Mouse (Mus musculus) thymus, adult 2 months (tissue): ENCODE results near the gene Bckdha. TPM values are rescaled to one million over a fixed set of nuclear protein-coding genes. Genes with fewer than 3 reads are reported as not detected.

Source experiments
- DNase-seq: peaks from one replicate; pipeline ENCODE4 v3.0.0; 2021
- H3K27ac ChIP-seq: fragments of 200-500 bp; 2 replicates; pipeline ENCODE4 v1.5.1; 2012; ENCODE audit warnings: low read length, control low read depth; ENCODE audit not compliant: control insufficient read depth, insufficient read depth
- H3K27me3 ChIP-seq: fragments of 200-500 bp; 2 replicates; pipeline ENCODE4 v1.6.1; 2012; ENCODE audit warnings: mild to moderate bottlenecking, low read length, moderate library complexity, mixed read lengths; ENCODE audit not compliant: control insufficient read depth, insufficient read depth
- H3K36me3 ChIP-seq: fragments of 200-500 bp; 2 replicates; pipeline ENCODE4 v1.6.1; 2012; ENCODE audit warnings: mild to moderate bottlenecking, low read length, moderate library complexity; ENCODE audit not compliant: control insufficient read depth, insufficient read depth
- H3K4me1 ChIP-seq: fragments of 200-500 bp; replicated peaks from 2 replicates; pipeline ENCODE4 v1.6.1; 2012; ENCODE audit warnings: low read length; ENCODE audit not compliant: control insufficient read depth, insufficient read depth
- H3K4me3 ChIP-seq: fragments of 200-500 bp; 2 replicates; pipeline ENCODE4 v1.5.1; 2012; ENCODE audit warnings: mild to moderate bottlenecking, low read length, control low read depth, moderate library complexity; ENCODE audit not compliant: control insufficient read depth, insufficient read depth
- CTCF ChIP-seq: fragments of 200-500 bp; IDR thresholded peaks from 2 replicates; pipeline ENCODE4 v1.5.1; 2012; ENCODE audit warnings: mild to moderate bottlenecking, control low read depth, low read length, moderate library complexity, borderline replicate concordance; ENCODE audit not compliant: control insufficient read depth, poor library complexity, insufficient read depth; ENCODE audit errors: extremely low read depth
- POLR2A ChIP-seq: fragments of 200-500 bp; IDR thresholded peaks from 2 replicates; pipeline ENCODE4 v1.6.1; 2012; ENCODE audit warnings: mild to moderate bottlenecking, low read length, control low read depth, moderate library complexity; ENCODE audit not compliant: control insufficient read depth, poor library complexity, insufficient read depth; ENCODE audit errors: extremely low read depth
- WGBS: fragments of 180-500 bp; shearing (Covaris S2); methylation state at CpG from one replicate; pipeline ENCODE4 v1.1.7; 2018; 5-methylcytosine and 5-hydroxymethylcytosine counted together
- polyA plus RNA-seq: library from polyadenylated mRNA; depleted of rRNA; stranded (reverse); fragments of >200 nt; gene quantifications from 2 replicates; pipeline ENCODE4 v1.2.3, GENCODE M21; 2012

Gene Bckdha
- polyA plus RNA-seq, 1 experiment, result 181 TPM

DNA sequence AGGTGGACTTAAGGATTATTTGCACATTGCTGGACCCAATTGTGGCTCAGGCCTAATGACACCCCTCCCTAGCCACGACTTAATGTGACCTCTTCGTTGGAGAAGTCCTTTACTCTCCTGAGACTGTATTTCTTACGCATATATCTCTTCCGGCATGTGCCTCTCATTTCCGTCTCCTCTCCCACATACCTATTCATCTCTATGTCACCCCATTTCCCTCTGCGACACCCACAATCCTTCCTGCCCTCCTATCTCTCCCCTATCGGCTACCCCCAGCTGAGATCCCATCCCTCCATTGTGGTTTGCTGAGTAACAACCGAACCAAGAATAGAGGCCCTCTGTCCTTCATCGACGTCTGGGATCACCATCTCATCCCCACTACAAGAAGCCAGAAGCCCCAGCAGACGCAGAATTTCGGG lies 30.8 kb upstream of the Bckdha start:
- TF ChIP-seq CTCF, result no peak
- TF ChIP-seq POLR2A, result no peak
- Histone ChIP-seq H3K4me3 (peak overlapping the region; percentile 82), H3K36me3 (peaks cover 23% of the 10 kb centered on the region), H3K27ac (peak overlapping the region; percentile 64), H3K4me1 (peaks cover 32% of the 10 kb centered on the region), H3K27me3 (no peaks in the 10 kb centered on the region)
- DNase-seq, result no peak
- 4% methylated on average over 12 of the region's 12 CpGs for WGBS

DNA sequence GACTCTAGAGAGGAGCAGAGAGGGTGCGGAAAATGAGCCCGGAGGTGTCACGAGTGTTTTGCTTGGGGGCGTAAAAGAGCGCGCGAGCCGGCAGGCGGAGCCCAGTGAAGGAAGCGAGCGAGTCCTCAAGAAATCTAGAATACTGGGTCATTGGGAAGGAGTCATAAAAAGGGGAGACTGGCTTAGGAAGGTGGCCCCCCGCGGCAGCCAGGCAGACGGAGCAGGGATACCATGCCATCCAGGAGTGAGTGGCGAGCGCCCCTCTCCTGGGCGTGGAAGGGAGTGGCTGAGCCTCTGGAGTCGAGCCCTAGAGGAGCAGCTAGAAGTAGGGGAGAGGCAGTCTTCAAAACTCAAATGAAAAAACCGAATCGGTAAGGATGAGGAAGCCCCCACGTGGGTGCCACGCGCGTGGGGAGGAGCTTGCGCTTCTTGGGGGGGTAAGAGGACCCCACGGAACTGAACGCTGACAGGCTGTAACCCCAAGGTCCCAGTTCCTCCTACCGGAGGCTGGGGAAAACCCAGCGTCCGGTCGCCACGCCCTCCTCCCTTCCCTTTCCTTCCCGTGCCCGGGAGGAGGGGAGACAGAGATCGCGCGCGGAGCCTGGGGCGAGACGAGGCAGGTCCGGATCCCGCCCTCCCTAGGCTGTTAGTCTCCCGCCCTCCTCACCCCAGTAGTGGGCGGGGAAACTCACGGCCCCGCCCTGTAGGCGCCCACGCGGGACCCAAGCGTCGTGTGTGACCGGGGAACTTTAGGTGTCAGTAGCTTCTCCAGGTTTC lies 30.2 kb upstream of the Bckdha start:
- Histone ChIP-seq H3K4me3 (peak overlapping the region; percentile 82), H3K4me1 (peaks cover 38% of the 10 kb centered on the region), H3K27ac (peak overlapping the region; percentile 64), H3K36me3 (peaks cover 16% of the 10 kb centered on the region), H3K27me3 (no peaks in the 10 kb centered on the region)
- peak; percentile 25; the same call in 1 of the 2 replicates for TF ChIP-seq CTCF
- TF ChIP-seq POLR2A, result no peak
- DNase-seq, result peak; percentile 80
- under 1% methylated on average over 52 of the region's 52 CpGs for WGBS

DNA sequence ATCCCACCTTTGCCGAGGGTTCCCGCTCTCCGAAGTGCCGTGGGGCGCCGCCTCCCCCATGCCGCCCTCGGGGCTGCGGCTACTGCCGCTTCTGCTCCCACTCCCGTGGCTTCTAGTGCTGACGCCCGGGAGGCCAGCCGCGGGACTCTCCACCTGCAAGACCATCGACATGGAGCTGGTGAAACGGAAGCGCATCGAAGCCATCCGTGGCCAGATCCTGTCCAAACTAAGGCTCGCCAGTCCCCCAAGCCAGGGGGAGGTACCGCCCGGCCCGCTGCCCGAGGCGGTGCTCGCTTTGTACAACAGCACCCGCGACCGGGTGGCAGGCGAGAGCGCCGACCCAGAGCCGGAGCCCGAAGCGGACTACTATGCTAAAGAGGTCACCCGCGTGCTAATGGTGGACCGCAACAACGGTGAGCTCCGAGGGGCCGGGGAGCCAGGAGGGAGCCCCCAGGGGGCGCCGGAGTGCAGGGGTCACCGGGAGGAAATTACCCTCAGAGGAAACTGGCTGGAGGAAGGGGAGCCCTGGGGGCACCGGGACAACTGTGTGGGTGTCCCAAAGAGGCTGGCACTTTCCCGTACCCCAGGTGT lies 29.1 kb upstream of the Bckdha start:
- Histone ChIP-seq H3K27me3 (no peaks in the 10 kb centered on the region), H3K4me1 (peaks cover 49% of the 10 kb centered on the region), H3K36me3 (peaks cover 7% of the 10 kb centered on the region), H3K4me3 (peak overlapping the region; percentile 82), H3K27ac (peak overlapping the region; percentile 84)
- WGBS, result under 1% methylated on average over 47 of the region's 47 CpGs
- peak; percentile 86 for DNase-seq
- TF ChIP-seq POLR2A (no peak), CTCF (peak; percentile 78)

DNA sequence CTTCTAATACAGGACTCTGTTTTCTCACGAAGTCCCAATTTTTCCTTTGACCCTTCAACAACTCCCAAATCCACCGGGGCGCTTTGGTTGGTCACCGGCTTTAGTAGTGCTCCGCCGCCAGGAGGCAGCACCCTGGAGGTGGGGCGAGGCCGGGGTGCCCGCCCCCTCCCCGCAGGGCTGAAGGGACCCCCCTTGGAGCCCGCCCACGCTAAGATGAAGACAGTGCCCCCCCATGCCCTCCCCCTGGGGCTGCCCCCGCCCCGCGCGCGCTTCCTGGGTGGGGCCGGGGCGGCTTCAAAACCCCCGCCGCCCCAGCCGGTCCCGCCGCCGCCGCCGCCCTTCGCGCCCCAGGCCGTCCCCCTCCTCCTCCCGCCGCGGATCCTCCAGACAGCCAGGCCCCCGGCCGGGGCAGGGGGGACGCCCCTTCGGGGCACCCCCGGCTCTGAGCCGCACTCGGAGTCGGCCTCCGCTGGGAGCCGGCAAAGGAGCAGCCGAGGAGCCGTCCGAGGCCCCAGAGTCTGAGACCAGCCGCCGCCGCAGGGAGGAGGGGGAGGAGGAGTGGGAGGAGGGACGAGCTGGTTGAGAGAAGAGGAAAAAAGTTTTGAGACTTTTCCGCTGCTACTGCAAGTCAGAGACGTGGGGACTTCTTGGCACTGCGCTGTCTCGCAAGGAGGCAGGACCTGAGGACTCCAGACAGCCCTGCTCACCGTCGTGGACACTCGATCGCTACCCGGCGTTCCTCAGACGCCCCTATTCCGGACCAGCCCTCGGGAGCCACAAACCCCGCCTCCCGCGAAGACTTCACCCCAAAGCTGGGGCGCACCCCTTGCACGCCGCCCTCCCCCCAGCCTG lies 28.1 kb upstream of the Bckdha start, which contains the start of gene Tgfb1:
Gene Tgfb1 (plus strand): TSS at position 323 of the 852 bp plus-strand sequence.
- peak; percentile 90 for DNase-seq
- peak within 1 kb of the TSS; percentile 82 for H3K4me3 ChIP-seq
- peaks cover under 1% of the 10 kb centered on the region; the same call in 1 of the 2 replicates for H3K36me3 ChIP-seq
- H3K27me3 ChIP-seq, result no peaks in the 10 kb centered on the region
- under 1% methylated on average over 69 of the region's 69 CpGs for WGBS
- H3K4me1 ChIP-seq, result peaks cover 57% of the 10 kb centered on the region
- peak within 1 kb of the TSS; percentile 84 for H3K27ac ChIP-seq
- peak; percentile 85 for TF ChIP-seq CTCF
- TF ChIP-seq POLR2A, result peak; percentile 49; the same call in 1 of the 2 replicates

DNA sequence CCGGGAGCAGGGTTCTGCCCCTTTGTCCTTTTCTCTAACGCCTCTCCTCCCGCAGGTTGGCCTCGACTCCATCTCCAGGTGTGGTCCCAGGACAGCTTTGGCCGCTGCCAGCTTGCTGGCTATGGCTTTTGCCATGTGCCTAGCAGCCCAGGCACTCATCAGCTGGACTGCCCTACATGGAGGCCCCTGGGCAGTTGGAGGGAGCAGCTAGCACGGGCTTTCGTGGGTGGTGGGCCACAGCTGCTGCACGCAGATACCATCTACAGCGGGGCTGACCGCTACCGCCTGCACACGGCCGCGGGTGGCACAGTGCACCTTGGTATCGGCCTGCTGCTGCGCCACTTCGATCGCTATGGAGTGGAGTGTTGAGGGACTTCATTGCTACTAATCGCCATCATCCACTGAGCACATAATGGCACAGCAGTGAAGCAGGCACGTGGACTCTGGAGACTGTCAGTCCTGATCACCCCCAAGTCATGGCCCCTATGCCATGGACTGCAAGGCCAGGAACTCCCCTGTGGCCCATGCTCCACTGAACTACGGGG lies 27.2 kb upstream of the Bckdha start:
- Histone ChIP-seq H3K27ac (peak overlapping the region; percentile 49), H3K36me3 (no peaks in the 10 kb centered on the region), H3K27me3 (no peaks in the 10 kb centered on the region), H3K4me1 (peaks cover 66% of the 10 kb centered on the region), H3K4me3 (peak overlapping the region; percentile 82)
- TF ChIP-seq POLR2A (no peak), CTCF (no peak)
- no peak for DNase-seq
- 82% methylated on average over 21 of the region's 21 CpGs for WGBS
